8 mouse cellular contexts compared by ENCODE assay signal in the genomic region with DNA sequence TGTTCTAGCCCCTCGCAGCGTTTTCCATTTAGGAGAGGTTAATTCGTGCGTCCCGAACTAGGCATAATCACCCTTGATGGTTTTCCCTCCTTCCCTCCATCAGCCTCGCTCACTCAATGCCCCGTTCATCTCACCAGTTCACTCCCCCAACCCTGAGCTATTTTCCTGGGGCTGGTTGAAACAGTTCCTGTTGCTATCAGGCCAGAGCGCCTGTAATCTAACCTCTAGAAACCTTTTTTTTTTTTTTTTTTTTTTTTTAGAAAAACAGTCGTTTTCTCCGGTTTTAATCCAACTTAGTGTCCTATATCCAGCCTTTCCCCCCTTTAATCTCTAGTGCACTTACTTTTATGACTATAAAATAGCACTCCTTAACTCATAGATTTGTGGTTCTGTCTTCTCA. TPM values are rescaled to one million over a fixed set of nuclear protein-coding genes. Genes with fewer than 3 reads are reported as not detected.
DNase-seq lines count a peak whose midpoint lies in the region; ATAC-seq lines count a peak whose summit lies in the region.

No protein-coding gene starts in this region.

- no peak for ATAC-seq in lung, embryonic 15.5 days (ENCODE audit: borderline replicate concordance, extremely low read depth, low FRiP score, low TSS enrichment)
- ATAC-seq in embryonic facial prominence, embryonic 12.5 days (ENCODE audit: insufficient number of reproducible peaks, insufficient read depth, low FRiP score, low TSS enrichment) = no peak
- ATAC-seq in intestine, embryonic 15.5 days = no peak
- ATAC-seq in neural tube, embryonic 13.5 days (ENCODE audit: low read depth) = no peak

- 4% methylated on average over 10 of the region's 10 CpGs for WGBS in lung, embryonic 15.5 days
- WGBS in embryonic facial prominence, embryonic 12.5 days = 3% methylated on average over 10 of the region's 10 CpGs
- 2% methylated on average over 10 of the region's 10 CpGs for WGBS in intestine, embryonic 15.5 days
- 1% methylated on average over 10 of the region's 10 CpGs for WGBS in neural tube, embryonic 13.5 days

- peak overlapping the region; percentile 45 for H3K9ac ChIP-seq in lung, embryonic 15.5 days
- H3K9ac ChIP-seq in embryonic facial prominence, embryonic 12.5 days = peak overlapping the region; percentile 61
- peak overlapping the region; percentile 59 for H3K9ac ChIP-seq in intestine, embryonic 15.5 days
- H3K9ac ChIP-seq in neural tube, embryonic 13.5 days = peak overlapping the region; percentile 82

- H3K36me3 ChIP-seq in lung, embryonic 15.5 days = no peaks in the 10 kb centered on the region
- H3K36me3 ChIP-seq in embryonic facial prominence, embryonic 12.5 days = no peaks in the 10 kb centered on the region
- no peaks in the 10 kb centered on the region for H3K36me3 ChIP-seq in intestine, embryonic 15.5 days
- no peaks in the 10 kb centered on the region for H3K36me3 ChIP-seq in neural tube, embryonic 13.5 days

- H3K27me3 ChIP-seq in lung, embryonic 15.5 days = no peaks in the 10 kb centered on the region
- H3K27me3 ChIP-seq in embryonic facial prominence, embryonic 12.5 days = no peaks in the 10 kb centered on the region
- H3K27me3 ChIP-seq in intestine, embryonic 15.5 days (replicated peaks) = no peaks in the 10 kb centered on the region
- H3K27me3 ChIP-seq in neural tube, embryonic 13.5 days = no peaks in the 10 kb centered on the region

- H3K9me3 ChIP-seq in lung, embryonic 15.5 days = no peaks in the 10 kb centered on the region
- H3K9me3 ChIP-seq in embryonic facial prominence, embryonic 12.5 days = no peaks in the 10 kb centered on the region
- no peaks in the 10 kb centered on the region for H3K9me3 ChIP-seq in intestine, embryonic 15.5 days
- no peaks in the 10 kb centered on the region for H3K9me3 ChIP-seq in neural tube, embryonic 13.5 days

- H3K27ac ChIP-seq in lung, embryonic 15.5 days = peak overlapping the region; percentile 90
- no peak overlapping the region for H3K27ac ChIP-seq in embryonic facial prominence, embryonic 12.5 days
- H3K27ac ChIP-seq in intestine, embryonic 15.5 days = peak overlapping the region; percentile 95; the same call in 1 of the 2 replicates
- peak overlapping the region; percentile 91; the same call in 1 of the 2 replicates for H3K27ac ChIP-seq in neural tube, embryonic 13.5 days (replicated peaks)

- H3K4me2 ChIP-seq in lung, embryonic 15.5 days = peak overlapping the region; percentile 78
- peak overlapping the region; percentile 85 for H3K4me2 ChIP-seq in embryonic facial prominence, embryonic 12.5 days (replicated peaks)
- peak overlapping the region; percentile 61 for H3K4me2 ChIP-seq in intestine, embryonic 15.5 days (replicated peaks)
- peak overlapping the region; percentile 83 for H3K4me2 ChIP-seq in neural tube, embryonic 13.5 days

- H3K4me1 ChIP-seq in lung, embryonic 15.5 days = peaks cover 30% of the 10 kb centered on the region
- H3K4me1 ChIP-seq in embryonic facial prominence, embryonic 12.5 days = peaks cover 6% of the 10 kb centered on the region; the same call in 1 of the 2 replicates
- H3K4me1 ChIP-seq in intestine, embryonic 15.5 days (replicated peaks) = peaks cover 5% of the 10 kb centered on the region; the same call in 1 of the 2 replicates
- H3K4me1 ChIP-seq in neural tube, embryonic 13.5 days (replicated peaks) = peaks cover 15% of the 10 kb centered on the region

- DNase-seq in lung, adult 18-20 months = no peak
- DNase-seq in right cerebral cortex, postnatal 4 days = no peak
- DNase-seq in frontal cortex, postnatal 25 days (ENCODE audit: low spot score in 2 of 2) = no peak
- DNase-seq in urinary bladder, postnatal 4 days (ENCODE audit: low spot score in 2 of 2) = no peak

- peak overlapping the region; percentile 66 for H3K4me3 ChIP-seq in lung, embryonic 15.5 days
- peak overlapping the region; percentile 64 for H3K4me3 ChIP-seq in embryonic facial prominence, embryonic 12.5 days
- H3K4me3 ChIP-seq in intestine, embryonic 15.5 days (replicated peaks) = peak overlapping the region; percentile 66
- peak overlapping the region; percentile 75 for H3K4me3 ChIP-seq in neural tube, embryonic 13.5 days

RNA-seq across cellular contexts. Expression of a gene that starts 0.8 kb away (rescaled TPM):
- polyA plus RNA-seq in lung, embryonic 15.5 days (2015; fragmentation: Nextera tagmentation; extraction: Ambion mirVana) = 2.0 and 2.6 TPM in 2 replicates
- polyA plus RNA-seq in embryonic facial prominence, embryonic 12.5 days (2016; fragmentation: Nextera tagmentation; extraction: Ambion mirVana) = 2.4 and 2.5 TPM in 2 replicates
- polyA plus RNA-seq in intestine, embryonic 15.5 days (2015; fragmentation: Nextera tagmentation; extraction: Ambion mirVana) = 3.6 and 3.7 TPM in 2 replicates
- polyA plus RNA-seq in neural tube, embryonic 13.5 days (2015; fragmentation: Nextera tagmentation; extraction: Ambion mirVana) = 3.5 and 4.1 TPM in 2 replicates

RNA-seq across cellular contexts. Expression of a gene that starts 38.4 kb away (rescaled TPM):
- 10.5 and 11.6 TPM in 2 replicates for polyA plus RNA-seq in lung, embryonic 15.5 days (2015; fragmentation: Nextera tagmentation; extraction: Ambion mirVana)
- 15.6 and 18.3 TPM in 2 replicates for polyA plus RNA-seq in embryonic facial prominence, embryonic 12.5 days (2016; fragmentation: Nextera tagmentation; extraction: Ambion mirVana)
- 13.0 and 13.9 TPM in 2 replicates for polyA plus RNA-seq in intestine, embryonic 15.5 days (2015; fragmentation: Nextera tagmentation; extraction: Ambion mirVana)
- 6.0 and 7.0 TPM in 2 replicates for polyA plus RNA-seq in neural tube, embryonic 13.5 days (2015; fragmentation: Nextera tagmentation; extraction: Ambion mirVana)
